Mouse (Mus musculus): Measurements from ENCODE around the gene Il10ra. TPM values are rescaled to one million over a fixed set of nuclear protein-coding genes. Genes with fewer than 3 reads are reported as not detected.

Gene Il10ra
- polyA plus RNA-seq, 1 experiment from 2014 or later, result 2.6 TPM

DNA sequence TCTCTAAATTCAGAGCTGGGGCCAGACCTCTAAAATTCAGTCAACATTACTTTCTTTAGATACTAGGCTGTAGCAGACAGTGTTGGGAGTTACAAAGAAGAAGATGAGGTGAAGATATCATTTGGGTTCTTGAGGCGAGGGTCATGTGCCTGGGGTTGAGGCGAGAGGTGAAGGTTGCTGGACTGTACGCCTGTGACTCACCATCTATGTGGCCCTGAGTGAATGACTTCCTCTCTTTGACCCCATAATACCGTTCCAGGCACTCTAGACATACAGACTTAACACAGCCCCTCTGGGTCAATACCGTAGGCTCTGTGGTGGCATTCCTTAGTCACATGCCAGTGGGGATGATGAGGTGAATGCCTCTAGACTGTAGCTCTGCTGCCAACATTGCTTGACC lies 13.5 kb upstream of the Il10ra start:
- H3K36me3 ChIP-seq (ENCODE audit: insufficient read depth, low read length), result no peaks in the 10 kb centered on the region
- H3K4me1 ChIP-seq (ENCODE audit: insufficient read depth, low read depth, low read length), result no peaks in the 10 kb centered on the region
- no peak overlapping the region for H3K4me3 ChIP-seq (ENCODE audit: low read depth, low read length)
- no peak overlapping the region for H3K4me2 ChIP-seq (replicated peaks; ENCODE audit: low read depth, low read length)
- no peak overlapping the region for H3K9ac ChIP-seq (replicated peaks; ENCODE audit: low read depth)
- H3K9me3 ChIP-seq (ENCODE audit: low read length), result no peaks in the 10 kb centered on the region
- no peak for DNase-seq (ENCODE audit: low spot score)
- no peak for TF ChIP-seq EP300 (IDR thresholded peaks at IDR 0.05)
- TF ChIP-seq CTCF (IDR thresholded peaks at IDR 0.05), result no peak
- no peak overlapping the region for H3K27ac ChIP-seq (ENCODE audit: low read length)
- 81% methylated on average over 5 of the region's 5 CpGs for WGBS
- no peak for ATAC-seq
- no peaks in the 10 kb centered on the region for H3K27me3 ChIP-seq (replicated peaks; ENCODE audit: insufficient read depth, low read length)

- H3K27ac ChIP-seq (ENCODE audit: low read length), result no peak overlapping the region
- H3K4me3 ChIP-seq (ENCODE audit: low read depth, low read length), result no peak overlapping the region
- H3K4me2 ChIP-seq (replicated peaks; ENCODE audit: low read depth, low read length), result no peak overlapping the region
- H3K9me3 ChIP-seq (ENCODE audit: low read length), result no peaks in the 10 kb centered on the region
- DNase-seq (ENCODE audit: low spot score) (no peak), ATAC-seq (no peak)
- TF ChIP-seq EP300 (IDR thresholded peaks at IDR 0.05), result no peak
- TF ChIP-seq CTCF (IDR thresholded peaks at IDR 0.05), result no peak
- H3K4me1 ChIP-seq (ENCODE audit: insufficient read depth, low read depth, low read length), result no peaks in the 10 kb centered on the region
- 66% methylated on average over 3 of the region's 3 CpGs for WGBS
- H3K36me3 ChIP-seq (ENCODE audit: insufficient read depth, low read length), result no peaks in the 10 kb centered on the region
- no peak overlapping the region for H3K9ac ChIP-seq (replicated peaks; ENCODE audit: low read depth)
- no peaks in the 10 kb centered on the region for H3K27me3 ChIP-seq (replicated peaks; ENCODE audit: insufficient read depth, low read length)
These were observed 11.9 kb upstream of the Il10ra start for GRCm38 (mm10) chr9:45280891-45281290.

GRCm38 (mm10) chr9:45280059-45280458 lies 11.1 kb upstream of the Il10ra start:
- ATAC-seq (no peak), DNase-seq (ENCODE audit: low spot score) (no peak)
- no peak overlapping the region for H3K27ac ChIP-seq (ENCODE audit: low read length)

DNA sequence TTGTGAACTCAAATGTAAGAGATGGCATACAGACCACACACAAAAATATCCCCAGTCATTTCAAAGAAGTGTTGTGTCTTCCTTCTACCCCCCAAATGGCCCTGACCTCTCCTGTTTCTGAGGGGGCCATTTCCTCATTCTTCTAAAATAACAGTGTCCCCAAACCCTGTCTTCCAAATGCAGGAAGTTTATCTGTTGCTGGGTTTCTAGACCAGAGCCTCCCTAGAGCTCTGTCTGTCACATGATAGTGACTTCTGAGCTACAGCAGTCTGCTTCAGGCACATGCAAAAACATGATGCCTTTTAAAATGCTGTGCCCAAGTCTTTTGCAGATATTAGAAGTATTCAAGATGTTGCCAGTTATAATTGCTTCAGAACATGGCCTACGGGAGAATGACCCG lies 5.7 kb upstream of the Il10ra start:
- Histone ChIP-seq H3K4me2 (replicated peaks; ENCODE audit: low read depth, low read length) (no peak overlapping the region), H3K27me3 (replicated peaks; ENCODE audit: insufficient read depth, low read length) (peaks cover 1% of the 10 kb centered on the region; the same call in 1 of the 2 replicates), H3K36me3 (ENCODE audit: insufficient read depth, low read length) (no peaks in the 10 kb centered on the region), H3K9me3 (ENCODE audit: low read length) (no peaks in the 10 kb centered on the region), H3K27ac (ENCODE audit: low read length) (no peak overlapping the region), H3K4me1 (ENCODE audit: insufficient read depth, low read depth, low read length) (no peaks in the 10 kb centered on the region), H3K9ac (replicated peaks; ENCODE audit: low read depth) (no peak overlapping the region), H3K4me3 (ENCODE audit: low read depth, low read length) (no peak overlapping the region)
- TF ChIP-seq EP300 (IDR thresholded peaks at IDR 0.05), result no peak
- no peak for TF ChIP-seq CTCF (IDR thresholded peaks at IDR 0.05)
- 87% methylated on average over 2 of the region's 2 CpGs for WGBS
- no peak for ATAC-seq
- no peak for DNase-seq (ENCODE audit: low spot score)

More at GRCm38 (mm10) chr9:45280059-45280458, 11.1 kb upstream of the Il10ra start:
- 40% methylated on average over 3 of the region's 3 CpGs for WGBS
- Histone ChIP-seq H3K4me1 (ENCODE audit: insufficient read depth, low read depth, low read length) (no peaks in the 10 kb centered on the region), H3K4me2 (replicated peaks; ENCODE audit: low read depth, low read length) (no peak overlapping the region), H3K4me3 (ENCODE audit: low read depth, low read length) (no peak overlapping the region), H3K27me3 (replicated peaks; ENCODE audit: insufficient read depth, low read length) (no peaks in the 10 kb centered on the region), H3K9ac (replicated peaks; ENCODE audit: low read depth) (no peak overlapping the region), H3K9me3 (ENCODE audit: low read length) (no peaks in the 10 kb centered on the region), H3K36me3 (ENCODE audit: insufficient read depth, low read length) (no peaks in the 10 kb centered on the region)
- TF ChIP-seq CTCF (IDR thresholded peaks at IDR 0.05) (no peak), EP300 (IDR thresholded peaks at IDR 0.05) (no peak)

DNA sequence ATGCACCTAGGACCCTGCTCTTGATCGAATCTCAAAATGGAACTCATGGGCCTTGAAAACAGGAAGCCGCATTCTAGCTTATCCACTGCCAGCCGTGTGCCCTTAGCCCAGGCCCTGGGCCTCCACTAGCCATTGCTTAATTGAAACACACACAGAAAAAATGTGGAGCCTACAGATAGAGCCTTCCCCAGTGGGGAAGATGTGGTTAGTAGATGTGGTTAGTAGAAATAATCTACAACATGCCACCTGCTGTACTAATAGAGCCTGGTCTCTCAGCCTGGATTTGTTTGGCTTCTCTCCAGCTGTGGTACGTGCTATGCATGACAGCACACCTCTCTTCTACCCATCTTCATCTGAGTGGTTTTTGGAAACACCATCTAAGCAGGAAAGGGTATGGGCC lies 5.3 kb upstream of the Il10ra start:
- no peak overlapping the region for H3K9ac ChIP-seq (replicated peaks; ENCODE audit: low read depth)
- no peaks in the 10 kb centered on the region for H3K36me3 ChIP-seq (ENCODE audit: insufficient read depth, low read length)
- no peaks in the 10 kb centered on the region for H3K9me3 ChIP-seq (ENCODE audit: low read length)
- WGBS, result 67% methylated on average over 4 of the region's 4 CpGs
- TF ChIP-seq CTCF (IDR thresholded peaks at IDR 0.05) (no peak), EP300 (IDR thresholded peaks at IDR 0.05) (no peak)
- no peaks in the 10 kb centered on the region for H3K4me1 ChIP-seq (ENCODE audit: insufficient read depth, low read depth, low read length)
- H3K4me3 ChIP-seq (ENCODE audit: low read depth, low read length), result no peak overlapping the region
- ATAC-seq (no peak), DNase-seq (ENCODE audit: low spot score) (no peak)
- H3K27ac ChIP-seq (ENCODE audit: low read length), result no peak overlapping the region
- H3K27me3 ChIP-seq (replicated peaks; ENCODE audit: insufficient read depth, low read length), result peaks cover 6% of the 10 kb centered on the region; the same call in 1 of the 2 replicates
- no peak overlapping the region for H3K4me2 ChIP-seq (replicated peaks; ENCODE audit: low read depth, low read length)

DNA sequence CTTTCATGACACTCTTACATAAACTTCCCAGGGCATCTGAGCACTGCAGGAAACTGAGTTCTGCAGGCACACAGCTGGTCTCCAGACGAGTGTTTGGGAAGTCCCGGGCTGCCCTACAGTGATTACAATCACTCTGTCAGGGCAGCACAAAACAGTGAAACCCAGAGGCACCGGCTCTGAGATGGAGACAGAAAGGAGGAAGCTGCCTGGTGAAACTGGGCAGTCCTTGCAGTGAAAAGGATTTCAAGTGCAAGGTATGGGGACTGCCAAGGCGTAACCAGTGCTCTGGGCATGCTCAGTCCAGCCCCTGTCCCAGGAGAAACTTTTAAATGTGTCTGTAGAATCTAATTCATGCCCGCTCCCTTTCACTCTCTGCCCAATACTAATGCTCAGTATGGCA lies 3.3 kb upstream of the Il10ra start:
- H3K27me3 ChIP-seq (replicated peaks; ENCODE audit: insufficient read depth, low read length), result peaks cover 20% of the 10 kb centered on the region; the same call in 1 of the 2 replicates
- H3K4me3 ChIP-seq (ENCODE audit: low read depth, low read length), result no peak overlapping the region
- H3K36me3 ChIP-seq (ENCODE audit: insufficient read depth, low read length), result no peaks in the 10 kb centered on the region
- no peak overlapping the region for H3K27ac ChIP-seq (ENCODE audit: low read length)
- ATAC-seq (no peak), DNase-seq (ENCODE audit: low spot score) (no peak)
- WGBS, result 35% methylated on average over 5 of the region's 5 CpGs
- no peak overlapping the region for H3K9ac ChIP-seq (replicated peaks; ENCODE audit: low read depth)
- no peak overlapping the region for H3K4me2 ChIP-seq (replicated peaks; ENCODE audit: low read depth, low read length)
- no peak for TF ChIP-seq CTCF (IDR thresholded peaks at IDR 0.05)
- TF ChIP-seq EP300 (IDR thresholded peaks at IDR 0.05), result no peak
- H3K4me1 ChIP-seq (ENCODE audit: insufficient read depth, low read depth, low read length), result no peaks in the 10 kb centered on the region
- no peaks in the 10 kb centered on the region for H3K9me3 ChIP-seq (ENCODE audit: low read length)

DNA sequence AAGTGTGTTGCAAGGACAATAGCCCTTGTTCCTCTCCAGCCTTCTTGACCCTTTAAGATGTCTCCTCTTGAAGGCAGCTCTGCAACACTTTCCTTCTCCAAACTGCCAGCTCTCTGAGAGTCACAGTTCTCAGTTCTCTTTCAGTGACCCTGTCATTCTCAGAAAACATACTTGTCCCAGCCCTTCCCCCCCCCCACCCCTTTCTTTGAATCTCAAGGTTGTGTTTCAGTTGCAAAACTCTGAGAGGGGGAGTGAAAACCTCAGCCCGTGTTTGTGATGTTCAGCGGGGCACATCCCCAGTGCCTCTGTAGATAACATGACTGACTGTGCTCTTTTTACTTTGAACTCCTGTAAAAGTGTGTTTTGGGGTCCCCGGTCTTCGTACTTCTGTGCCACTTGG lies 870 bp downstream of the Il10ra start:
- Histone ChIP-seq H3K4me1 (ENCODE audit: insufficient read depth, low read depth, low read length) (no peaks in the 10 kb centered on the region), H3K4me2 (replicated peaks; ENCODE audit: low read depth, low read length) (no peak overlapping the region), H3K9me3 (ENCODE audit: low read length) (no peaks in the 10 kb centered on the region), H3K36me3 (ENCODE audit: insufficient read depth, low read length) (no peaks in the 10 kb centered on the region), H3K4me3 (ENCODE audit: low read depth, low read length) (no peak overlapping the region), H3K27ac (ENCODE audit: low read length) (no peak overlapping the region), H3K27me3 (replicated peaks; ENCODE audit: insufficient read depth, low read length) (peaks cover 20% of the 10 kb centered on the region; the same call in 1 of the 2 replicates), H3K9ac (replicated peaks; ENCODE audit: low read depth) (no peak overlapping the region)
- 58% methylated on average over 4 of the region's 4 CpGs for whole genome bisulfite sequencing
- ATAC-seq (no peak), DNase-seq (ENCODE audit: low spot score) (peak; percentile 47)
- TF ChIP-seq CTCF (IDR thresholded peaks at IDR 0.05) (no peak), EP300 (IDR thresholded peaks at IDR 0.05) (no peak)
